Mouse (Mus musculus): ENCODE measurements around the gene Nup188. TPM values are rescaled to one million over a fixed set of nuclear protein-coding genes. Genes with fewer than 3 reads are reported as not detected.
A peak's percentile ranks its signal among the peaks of the same experiment; 100 is the strongest.

Nup188 gene
- polyA plus RNA-seq, 1 experiment from 2014 or later, result 54.0 TPM

DNA sequence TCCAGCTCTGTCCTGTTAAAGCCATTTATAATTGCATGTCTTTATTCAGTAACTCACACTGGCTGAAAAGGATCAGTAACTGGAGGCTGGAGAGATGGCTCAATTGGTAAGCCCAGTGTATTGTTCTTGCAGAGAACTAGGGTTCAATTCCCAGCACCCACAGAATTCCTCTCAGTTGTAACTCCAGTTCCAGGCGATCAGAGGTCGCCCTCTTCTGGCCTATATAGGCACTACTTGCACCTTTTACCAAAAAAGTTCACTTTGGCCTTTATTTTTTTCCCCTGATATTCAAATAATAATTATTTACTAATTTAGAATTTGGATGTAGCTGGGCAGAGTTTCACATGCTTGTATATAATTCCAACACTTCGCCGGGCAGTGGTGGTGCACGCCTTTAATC is 76.7 kb downstream of the Nup188 start:
- Histone ChIP-seq H3K4me1 (ENCODE audit: control insufficient read depth, insufficient read depth, low read length) (peaks cover 5% of the 10 kb centered on the region; the same call in 1 of the 2 replicates), H3K9me3 (replicated peaks; ENCODE audit: control insufficient read depth, low read length) (no peaks in the 10 kb centered on the region), H3K4me2 (ENCODE audit: low read depth, low read length) (no peak overlapping the region), H3K36me3 (replicated peaks; ENCODE audit: control insufficient read depth, insufficient read depth, low read depth, low read length) (peaks cover 2% of the 10 kb centered on the region; the same call in 1 of the 2 replicates), H3K4me3 (ENCODE audit: low read depth, low read length) (no peak overlapping the region), H3K27me3 (ENCODE audit: control insufficient read depth, insufficient read depth, low read length) (no peaks in the 10 kb centered on the region), H3K27ac (replicated peaks; ENCODE audit: low read depth, low read length) (no peak overlapping the region), H3K9ac (replicated peaks; ENCODE audit: low read length) (no peak overlapping the region)
- 74% methylated on average over 5 of the region's 5 CpGs for WGBS
- ATAC-seq (replicated peaks; ENCODE audit: insufficient number of reproducible peaks, low FRiP score, low TSS enrichment, low read depth) (no peak), DNase-seq (ENCODE audit: low spot score) (no peak)

DNA sequence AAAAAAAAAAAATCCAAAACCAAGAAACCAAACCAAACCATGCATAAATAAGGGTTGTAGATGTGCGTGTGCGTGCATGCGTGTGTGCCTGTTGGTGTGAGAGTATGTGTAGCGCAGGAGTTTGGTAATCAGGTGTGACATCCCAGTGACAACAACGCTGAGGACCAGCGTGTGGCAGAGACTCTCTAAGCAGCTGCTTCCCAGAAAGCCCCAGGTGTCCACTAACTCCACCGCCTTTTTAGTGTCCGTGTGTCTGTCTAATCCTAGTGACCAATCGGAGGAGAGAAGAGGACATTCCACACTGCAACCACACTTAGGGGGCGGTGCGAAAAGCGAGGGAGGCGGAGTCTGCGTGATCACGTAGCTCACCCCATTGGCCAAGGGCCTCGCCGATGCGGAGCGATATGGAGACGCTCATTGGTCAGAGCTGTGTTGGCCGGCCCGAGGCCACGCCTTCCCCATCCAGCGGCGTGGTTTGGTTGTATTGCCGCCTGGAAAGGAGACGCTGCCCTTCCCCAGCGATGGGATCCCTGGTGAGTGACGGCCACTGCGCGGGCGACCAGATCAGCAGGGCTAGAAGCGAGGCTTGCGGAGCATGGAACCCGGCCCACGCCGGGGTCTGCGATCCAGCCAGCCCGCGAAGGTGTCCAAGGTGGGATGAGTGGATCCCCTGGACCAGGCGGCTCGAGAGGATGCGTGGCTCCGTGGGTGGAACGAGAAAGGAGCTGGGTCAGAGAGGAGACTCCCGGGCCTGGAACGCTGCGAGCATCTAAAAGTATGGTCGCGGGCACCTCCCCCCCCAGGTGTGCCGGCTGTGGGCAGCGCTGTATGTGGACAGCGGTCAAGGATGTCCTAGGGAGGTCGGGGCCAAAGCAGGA is 77.8 kb downstream of the Nup188 start, which contains the start of gene Miga2:
TSS of gene Miga2 (plus strand) at position 461 of the 878 bp plus-strand sequence.
- WGBS, result under 1% methylated on average over 54 of the region's 54 CpGs
- DNase-seq (ENCODE audit: low spot score) (peak; percentile 99), ATAC-seq (replicated peaks; ENCODE audit: insufficient number of reproducible peaks, low FRiP score, low TSS enrichment, low read depth) (peak; percentile 98)
- peak within 1 kb of the TSS; percentile 89 for H3K9ac ChIP-seq (replicated peaks; ENCODE audit: low read length)
- H3K36me3 ChIP-seq (replicated peaks; ENCODE audit: control insufficient read depth, insufficient read depth, low read depth, low read length), result peaks cover 8% of the 10 kb centered on the region
- H3K4me3 ChIP-seq (ENCODE audit: low read depth, low read length), result peak within 1 kb of the TSS; percentile 93
- H3K4me2 ChIP-seq (ENCODE audit: low read depth, low read length), result peak within 1 kb of the TSS; percentile 88
- H3K27me3 ChIP-seq (ENCODE audit: control insufficient read depth, insufficient read depth, low read length), result no peaks in the 10 kb centered on the region
- H3K9me3 ChIP-seq (replicated peaks; ENCODE audit: control insufficient read depth, low read length), result no peaks in the 10 kb centered on the region
- no peaks in the 10 kb centered on the region for H3K4me1 ChIP-seq (ENCODE audit: control insufficient read depth, insufficient read depth, low read length)
- peak within 1 kb of the TSS; percentile 22; the same call in 1 of the 2 replicates for H3K27ac ChIP-seq (replicated peaks; ENCODE audit: low read depth, low read length)

DNA sequence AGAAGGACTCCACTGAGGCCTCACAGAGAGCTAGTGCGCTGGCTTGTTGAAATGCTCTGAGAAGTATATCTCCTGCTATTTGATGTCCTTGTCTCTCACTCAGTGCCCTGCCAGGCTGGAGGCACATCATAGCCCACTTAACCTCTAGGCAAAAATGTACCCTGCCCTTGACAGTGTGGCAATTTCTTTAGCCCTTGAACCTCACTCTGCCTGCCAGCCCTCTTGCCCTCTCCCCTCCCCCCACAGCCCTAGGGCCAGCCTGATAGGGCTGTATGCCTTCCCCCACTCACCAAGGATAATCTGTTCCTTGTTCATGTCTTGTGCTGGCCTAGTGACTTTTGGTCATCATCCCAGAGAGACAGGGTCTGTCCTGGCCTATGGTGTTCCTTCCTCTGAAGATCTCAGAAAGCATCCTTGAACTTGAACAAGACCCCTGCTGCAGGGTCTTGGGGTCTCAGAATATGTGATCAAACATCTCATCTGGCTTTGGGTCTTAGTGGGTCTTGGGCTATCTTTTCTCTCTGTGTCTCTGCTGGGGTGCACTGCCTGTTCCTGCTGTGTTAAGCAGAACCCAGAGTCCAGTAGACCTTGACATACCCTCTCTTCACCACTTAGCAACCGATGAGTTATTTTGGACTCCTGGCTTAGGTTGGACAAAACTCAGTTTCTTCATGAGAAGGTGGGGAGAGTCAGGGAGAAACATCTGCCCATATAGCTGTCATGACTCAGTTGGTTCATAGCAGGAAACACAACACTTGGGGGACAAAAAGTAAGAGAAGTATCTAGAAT is 79.3 kb downstream of the Nup188 start:
- Histone ChIP-seq H3K9ac (replicated peaks; ENCODE audit: low read length) (peak overlapping the region; percentile 89; the same call in 1 of the 2 replicates), H3K27ac (replicated peaks; ENCODE audit: low read depth, low read length) (no peak overlapping the region), H3K4me3 (ENCODE audit: low read depth, low read length) (peak overlapping the region; percentile 93), H3K9me3 (replicated peaks; ENCODE audit: control insufficient read depth, low read length) (no peaks in the 10 kb centered on the region), H3K36me3 (replicated peaks; ENCODE audit: control insufficient read depth, insufficient read depth, low read depth, low read length) (peaks cover 9% of the 10 kb centered on the region), H3K4me1 (ENCODE audit: control insufficient read depth, insufficient read depth, low read length) (no peaks in the 10 kb centered on the region), H3K27me3 (ENCODE audit: control insufficient read depth, insufficient read depth, low read length) (no peaks in the 10 kb centered on the region), H3K4me2 (ENCODE audit: low read depth, low read length) (peak overlapping the region; percentile 88)
- WGBS, result 87% methylated on average over 2 of the region's 2 CpGs
- DNase-seq (ENCODE audit: low spot score) (no peak), ATAC-seq (replicated peaks; ENCODE audit: insufficient number of reproducible peaks, low FRiP score, low TSS enrichment, low read depth) (no peak)

DNA sequence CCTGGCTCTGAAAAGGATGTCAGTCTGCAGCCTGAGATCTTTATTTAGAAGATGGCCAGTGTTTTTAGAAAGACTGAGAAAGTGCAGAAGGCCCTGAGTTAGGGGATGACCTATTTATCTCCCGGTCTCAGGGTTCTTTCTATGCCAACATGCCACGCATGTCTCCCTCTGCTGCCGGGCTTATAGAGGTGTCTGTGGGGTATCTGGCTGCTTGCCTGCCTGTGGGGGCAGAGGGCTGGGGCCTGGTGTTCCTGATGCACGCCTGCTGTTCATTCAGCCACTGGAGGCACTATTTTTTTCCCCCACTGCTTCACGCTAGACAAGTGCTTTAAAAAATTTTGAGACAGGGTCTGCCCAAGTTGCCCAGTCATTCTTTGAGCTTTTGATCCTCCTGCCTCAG is 80.0 kb downstream of the Nup188 start:
- ATAC-seq (replicated peaks; ENCODE audit: insufficient number of reproducible peaks, low FRiP score, low TSS enrichment, low read depth) (no peak), DNase-seq (ENCODE audit: low spot score) (no peak)
- peaks cover 12% of the 10 kb centered on the region for H3K36me3 ChIP-seq (replicated peaks; ENCODE audit: control insufficient read depth, insufficient read depth, low read depth, low read length)
- 76% methylated on average over 5 of the region's 5 CpGs for WGBS
- H3K9me3 ChIP-seq (replicated peaks; ENCODE audit: control insufficient read depth, low read length), result no peaks in the 10 kb centered on the region
- no peaks in the 10 kb centered on the region for H3K27me3 ChIP-seq (ENCODE audit: control insufficient read depth, insufficient read depth, low read length)
- H3K4me1 ChIP-seq (ENCODE audit: control insufficient read depth, insufficient read depth, low read length), result no peaks in the 10 kb centered on the region
- H3K4me2 ChIP-seq (ENCODE audit: low read depth, low read length), result no peak overlapping the region
- no peak overlapping the region for H3K27ac ChIP-seq (replicated peaks; ENCODE audit: low read depth, low read length)
- H3K9ac ChIP-seq (replicated peaks; ENCODE audit: low read length), result no peak overlapping the region
- H3K4me3 ChIP-seq (ENCODE audit: low read depth, low read length), result no peak overlapping the region

DNA sequence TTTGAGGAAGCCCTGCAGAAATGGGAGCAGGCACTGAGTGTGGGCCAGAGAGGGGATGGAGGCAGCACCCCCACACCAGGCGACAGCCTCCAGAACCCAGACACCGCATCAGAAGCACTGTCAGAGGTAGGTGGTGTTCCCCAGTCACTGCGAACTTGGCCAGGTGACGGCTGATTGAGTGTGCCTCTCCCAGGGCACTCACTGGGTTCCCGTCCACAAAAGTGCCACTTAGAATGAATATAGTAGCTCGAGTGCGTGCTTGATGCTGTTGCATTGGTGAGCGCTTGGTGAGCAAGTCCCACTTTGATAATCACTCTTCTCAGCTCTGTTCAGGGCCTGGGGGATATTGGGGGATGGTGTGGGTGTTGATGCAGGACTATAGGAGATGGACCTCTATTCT is 85.3 kb downstream of the Nup188 start:
- H3K4me2 ChIP-seq (ENCODE audit: low read depth, low read length), result no peak overlapping the region
- WGBS, result 95% methylated on average over 8 of the region's 8 CpGs
- peaks cover 21% of the 10 kb centered on the region for H3K36me3 ChIP-seq (replicated peaks; ENCODE audit: control insufficient read depth, insufficient read depth, low read depth, low read length)
- DNase-seq (ENCODE audit: low spot score) (no peak), ATAC-seq (replicated peaks; ENCODE audit: insufficient number of reproducible peaks, low FRiP score, low TSS enrichment, low read depth) (no peak)
- no peaks in the 10 kb centered on the region for H3K9me3 ChIP-seq (replicated peaks; ENCODE audit: control insufficient read depth, low read length)
- no peak overlapping the region for H3K4me3 ChIP-seq (ENCODE audit: low read depth, low read length)
- H3K27me3 ChIP-seq (ENCODE audit: control insufficient read depth, insufficient read depth, low read length), result no peaks in the 10 kb centered on the region
- H3K4me1 ChIP-seq (ENCODE audit: control insufficient read depth, insufficient read depth, low read length), result no peaks in the 10 kb centered on the region
- no peak overlapping the region for H3K9ac ChIP-seq (replicated peaks; ENCODE audit: low read length)
- no peak overlapping the region for H3K27ac ChIP-seq (replicated peaks; ENCODE audit: low read depth, low read length)

DNA sequence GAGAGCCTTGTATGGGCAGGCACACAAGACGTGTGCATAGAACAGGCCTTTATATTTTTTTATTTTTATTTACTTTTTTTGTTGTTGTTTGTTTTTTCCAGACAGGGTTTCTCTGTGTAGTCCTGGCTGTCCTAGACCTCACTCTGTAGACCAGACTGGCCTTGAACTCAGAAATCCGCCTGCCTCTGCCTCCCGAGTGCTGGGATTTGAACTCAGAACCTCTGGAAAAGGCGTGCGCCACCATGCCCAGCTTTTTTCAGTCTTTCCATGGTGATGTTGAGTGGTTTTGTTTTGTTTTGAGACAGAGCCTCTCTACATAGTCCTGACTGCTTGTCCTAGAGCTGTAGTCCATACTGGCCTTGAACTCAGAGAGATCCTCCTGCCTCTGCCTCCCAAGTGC is 86.5 kb downstream of the Nup188 start:
- H3K9me3 ChIP-seq (replicated peaks; ENCODE audit: control insufficient read depth, low read length), result no peaks in the 10 kb centered on the region
- 94% methylated on average over 5 of the region's 5 CpGs for WGBS
- DNase-seq (ENCODE audit: low spot score) (no peak), ATAC-seq (replicated peaks; ENCODE audit: insufficient number of reproducible peaks, low FRiP score, low TSS enrichment, low read depth) (no peak)
- no peak overlapping the region for H3K9ac ChIP-seq (replicated peaks; ENCODE audit: low read length)
- H3K36me3 ChIP-seq (replicated peaks; ENCODE audit: control insufficient read depth, insufficient read depth, low read depth, low read length), result peaks cover 19% of the 10 kb centered on the region
- no peaks in the 10 kb centered on the region for H3K4me1 ChIP-seq (ENCODE audit: control insufficient read depth, insufficient read depth, low read length)
- H3K4me3 ChIP-seq (ENCODE audit: low read depth, low read length), result no peak overlapping the region
- H3K27ac ChIP-seq (replicated peaks; ENCODE audit: low read depth, low read length), result no peak overlapping the region
- no peak overlapping the region for H3K4me2 ChIP-seq (ENCODE audit: low read depth, low read length)
- H3K27me3 ChIP-seq (ENCODE audit: control insufficient read depth, insufficient read depth, low read length), result no peaks in the 10 kb centered on the region

DNA sequence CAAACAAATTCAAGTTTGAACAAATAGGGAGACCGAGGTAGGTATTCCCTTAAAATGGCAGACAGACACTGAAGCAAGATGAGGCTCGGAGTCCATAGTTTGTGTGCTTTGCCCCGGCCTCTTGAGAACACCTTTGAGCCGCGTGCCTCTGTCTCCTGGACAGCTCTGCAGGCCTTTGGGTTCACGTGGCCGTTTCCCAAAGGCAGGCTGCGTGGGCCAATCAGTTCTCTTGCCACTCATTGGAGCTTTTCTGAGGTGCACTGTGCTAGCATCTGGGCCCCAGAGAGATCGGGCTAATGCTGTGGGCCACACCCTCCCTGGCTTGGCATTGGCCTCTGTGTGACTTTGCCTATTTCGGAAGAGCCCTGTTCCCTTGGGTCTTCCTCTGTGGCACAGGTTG is 89.7 kb downstream of the Nup188 start:
- no peaks in the 10 kb centered on the region for H3K4me1 ChIP-seq (ENCODE audit: control insufficient read depth, insufficient read depth, low read length)
- no peak overlapping the region for H3K9ac ChIP-seq (replicated peaks; ENCODE audit: low read length)
- no peaks in the 10 kb centered on the region for H3K27me3 ChIP-seq (ENCODE audit: control insufficient read depth, insufficient read depth, low read length)
- peaks cover 15% of the 10 kb centered on the region for H3K36me3 ChIP-seq (replicated peaks; ENCODE audit: control insufficient read depth, insufficient read depth, low read depth, low read length)
- WGBS, result 93% methylated on average over 10 of the region's 10 CpGs
- no peak overlapping the region for H3K4me3 ChIP-seq (ENCODE audit: low read depth, low read length)
- H3K9me3 ChIP-seq (replicated peaks; ENCODE audit: control insufficient read depth, low read length), result no peaks in the 10 kb centered on the region
- DNase-seq (ENCODE audit: low spot score) (no peak), ATAC-seq (replicated peaks; ENCODE audit: insufficient number of reproducible peaks, low FRiP score, low TSS enrichment, low read depth) (no peak)
- H3K27ac ChIP-seq (replicated peaks; ENCODE audit: low read depth, low read length), result no peak overlapping the region
- H3K4me2 ChIP-seq (ENCODE audit: low read depth, low read length), result no peak overlapping the region

DNA sequence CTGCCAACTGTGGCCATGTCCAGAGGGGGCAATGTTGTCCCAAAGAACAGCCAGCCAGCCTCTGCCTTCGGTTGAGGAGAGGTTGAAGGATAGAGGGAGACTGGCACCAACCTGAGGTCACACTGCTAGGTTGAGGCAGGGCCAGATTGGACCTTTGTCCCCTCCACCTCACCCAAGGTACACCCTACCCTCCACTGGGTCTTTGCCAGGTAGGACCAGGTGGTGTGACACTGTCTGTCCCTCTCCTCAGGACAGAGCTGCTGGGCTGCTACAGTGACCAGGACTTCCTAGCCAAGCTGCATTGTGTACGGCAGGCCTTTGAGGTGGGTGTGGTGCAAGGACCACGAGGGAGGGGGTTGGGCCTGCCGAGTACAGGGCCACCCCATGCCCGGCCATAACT is 91.5 kb downstream of the Nup188 start:
- Histone ChIP-seq H3K9ac (replicated peaks; ENCODE audit: low read length) (no peak overlapping the region), H3K4me3 (ENCODE audit: low read depth, low read length) (no peak overlapping the region), H3K4me2 (ENCODE audit: low read depth, low read length) (no peak overlapping the region), H3K27ac (replicated peaks; ENCODE audit: low read depth, low read length) (no peak overlapping the region), H3K27me3 (ENCODE audit: control insufficient read depth, insufficient read depth, low read length) (no peaks in the 10 kb centered on the region), H3K9me3 (replicated peaks; ENCODE audit: control insufficient read depth, low read length) (no peaks in the 10 kb centered on the region), H3K36me3 (replicated peaks; ENCODE audit: control insufficient read depth, insufficient read depth, low read depth, low read length) (peaks cover 9% of the 10 kb centered on the region), H3K4me1 (ENCODE audit: control insufficient read depth, insufficient read depth, low read length) (no peaks in the 10 kb centered on the region)
- 92% methylated on average over 5 of the region's 5 CpGs for WGBS
- DNase-seq (ENCODE audit: low spot score) (no peak), ATAC-seq (replicated peaks; ENCODE audit: insufficient number of reproducible peaks, low FRiP score, low TSS enrichment, low read depth) (no peak)

All from embryonic facial prominence, embryonic 11.5 days (tissue).